8 mouse cellular contexts compared by ENCODE assay signal in genomic region chr16:44138979-44139535, GRCm38 (mm10). TPM values are rescaled to one million over a fixed set of nuclear protein-coding genes. Genes with fewer than 3 reads are reported as not detected.
DNase-seq lines count a peak whose midpoint lies in the region; ATAC-seq lines count a peak whose summit lies in the region.

No protein-coding gene starts in this region.

- H3K9me3 ChIP-seq in hindbrain, embryonic 16.5 days (ENCODE audit: control insufficient read depth, low read length): no peaks in the 10 kb centered on the region

- ATAC-seq in hindbrain, embryonic 16.5 days: peak; percentile 92

- H3K79me2 ChIP-seq in macrophage (ENCODE audit: inconsistent target): peaks cover 84% of the 10 kb centered on the region

- H3K4me2 ChIP-seq in hindbrain, embryonic 16.5 days (ENCODE audit: low read length): peak overlapping the region; percentile 74

- H3K9ac ChIP-seq in hindbrain, embryonic 16.5 days (ENCODE audit: low read depth, low read length): peak overlapping the region; percentile 86

- H3K4me3 ChIP-seq in hindbrain, embryonic 16.5 days (ENCODE audit: low read length): peak overlapping the region; percentile 98
- peak overlapping the region; percentile 100 for H3K4me3 ChIP-seq in macrophage (ENCODE audit: inconsistent target)

- no peaks in the 10 kb centered on the region for H3K27me3 ChIP-seq in hindbrain, embryonic 16.5 days (replicated peaks; ENCODE audit: control insufficient read depth, insufficient read depth, low read length)

- peak; percentile 75 for DNase-seq in WW6 (ENCODE audit: low read depth, low spot score)
- DNase-seq in cerebellum, postnatal 4 days (ENCODE audit: low spot score in 2 of 2): peak; percentile 55 to 75
- DNase-seq in gastrocnemius, adult 18-20 months (ENCODE audit: low spot score): peak; percentile 92
- peak; percentile 83 for DNase-seq in left cerebral cortex, adult 18-20 months (ENCODE audit: low spot score in 2 of 2)
- peak; percentile 93 for DNase-seq in right cerebral cortex, adult 18-20 months
- peak; percentile 37 for DNase-seq in urinary bladder, postnatal 10 days (ENCODE audit: low spot score)

- peaks cover 16% of the 10 kb centered on the region for H3K4me1 ChIP-seq in hindbrain, embryonic 16.5 days (ENCODE audit: control insufficient read depth, insufficient read depth, low read depth, low read length)

- under 1% methylated on average over 25 of the region's 25 CpGs for WGBS in hindbrain, embryonic 16.5 days
- WGBS in macrophage (ENCODE audit: missing documents): under 1% methylated on average over 24 of the region's 25 CpGs

- H3K36me3 ChIP-seq in hindbrain, embryonic 16.5 days (ENCODE audit: control insufficient read depth, insufficient read depth, low read length): no peaks in the 10 kb centered on the region
- H3K36me3 ChIP-seq in macrophage (ENCODE audit: inconsistent target): no peaks in the 10 kb centered on the region

- peak overlapping the region; percentile 99 for H3K27ac ChIP-seq in hindbrain, embryonic 16.5 days (ENCODE audit: low read depth, low read length)
- H3K27ac ChIP-seq in macrophage: peak overlapping the region; percentile 97

RNA-seq across cellular contexts. Expression of gene Atp6v1a, which starts 0.4 kb away (rescaled TPM):
- total RNA-seq in gastrocnemius, adult 18-20 months (2021): 10 to 100 TPM; 19.1 to 30.1 TPM
- 155 TPM in 2 replicates for polyA plus RNA-seq in hindbrain, embryonic 16.5 days (2015; fragmentation: Nextera tagmentation; extraction: Ambion mirVana)
- 100 to 1,000 TPM; 509 to 523 TPM for total RNA-seq in left cerebral cortex, adult 18-20 months (2021)
- 100 to 1,000 TPM in 24 of 26 experiments, 10 to 100 TPM in 2; 65.9 to 497 (median 172) TPM for total RNA-seq in macrophage (2018; cell fraction: chromatin; rRNA removed)
- 100 to 1,000 TPM; 265 to 638 (median 449) TPM for total RNA-seq in macrophage (2018; cell fraction: cytosol; rRNA removed)
- 100 to 1,000 TPM; 187 to 425 (median 253) TPM for total RNA-seq in macrophage (2018; cell fraction: nucleus; rRNA removed)
- 331 to 394 TPM (median 358 TPM) in 3 replicates for polyA plus RNA-seq in macrophage (2018)

RNA-seq across cellular contexts. Expression of gene Naa50, which starts 0.6 kb away (rescaled TPM):
- total RNA-seq in gastrocnemius, adult 18-20 months (2021): 100 to 1,000 TPM; 183 to 237 TPM
- 58.6 and 64.5 TPM in 2 replicates for polyA plus RNA-seq in hindbrain, embryonic 16.5 days (2015; fragmentation: Nextera tagmentation; extraction: Ambion mirVana)
- 10 to 100 TPM; 64.0 to 69.9 TPM for total RNA-seq in left cerebral cortex, adult 18-20 months (2021)
- total RNA-seq in macrophage (2018; cell fraction: chromatin; rRNA removed): 10 to 100 TPM in 23 of 26 experiments, 1 to 10 TPM in 3; 9.0 to 36.3 (median 14.4) TPM
- 100 to 1,000 TPM in 12 of 26 experiments, 10 to 100 TPM in 14; 50.2 to 132 (median 88.5) TPM for total RNA-seq in macrophage (2018; cell fraction: cytosol; rRNA removed)
- total RNA-seq in macrophage (2018; cell fraction: nucleus; rRNA removed): 10 to 100 TPM; 28.2 to 97.2 (median 42.2) TPM
- polyA plus RNA-seq in macrophage (2018): 75.9 to 167 TPM (median 101 TPM) in 3 replicates

RNA-seq across cellular contexts. Expression of gene Usf3, which starts 34.0 kb away (rescaled TPM):
- total RNA-seq in gastrocnemius, adult 18-20 months (2021): 10 to 100 TPM; 43.0 to 52.5 TPM
- polyA plus RNA-seq in hindbrain, embryonic 16.5 days (2015; fragmentation: Nextera tagmentation; extraction: Ambion mirVana): 1.9 and 2.1 TPM in 2 replicates
- 10 to 100 TPM; 35.8 to 35.9 TPM for total RNA-seq in left cerebral cortex, adult 18-20 months (2021)
- total RNA-seq in macrophage (2018; cell fraction: chromatin; rRNA removed): 10 to 100 TPM in 21 of 26 experiments, 1 to 10 TPM in 5; 6.4 to 33.3 (median 26.1) TPM
- 10 to 100 TPM in 23 of 26 experiments, 1 to 10 TPM in 3; 8.1 to 16.9 (median 14.6) TPM for total RNA-seq in macrophage (2018; cell fraction: cytosol; rRNA removed)
- 10 to 100 TPM in 22 of 26 experiments, 1 to 10 TPM in 4; 7.8 to 32.6 (median 17.2) TPM for total RNA-seq in macrophage (2018; cell fraction: nucleus; rRNA removed)
- 5.9 to 6.7 TPM (median 6.2 TPM) in 3 replicates for polyA plus RNA-seq in macrophage (2018)

Comparison
In these comparisons a context has a peak if more than half of its experiments do, and no peak if none do; other contexts are left out.
1. Peak in every context shown above with its lines: DNase-seq, ATAC-seq, H3K4me3 ChIP-seq and H3K27ac ChIP-seq.
2. DNase-seq: peak in every context shown above with its lines; median percentile 93 in right cerebral cortex, adult 18-20 months; 92 in gastrocnemius, adult 18-20 months; 83 in left cerebral cortex, adult 18-20 months; 75 in WW6; 65 in cerebellum, postnatal 4 days; 37 in urinary bladder, postnatal 10 days.
3. RNA of gene Atp6v1a, which starts 0.4 kb away (total RNA-seq): 509 to 523 TPM in left cerebral cortex, adult 18-20 months; 19.1 to 30.1 TPM in gastrocnemius, adult 18-20 months; every median in the first group is over 10 times any median in the second.